Mouse (Mus musculus): ENCODE measurements around the gene Ccdc190.

Gene Ccdc190

GRCm38 (mm10) chr1:169932122-169932746 is 3.8 kb downstream of the Ccdc190 start:
- no peak for DNase-seq (ENCODE audit: low read depth in 2 of 2, low spot score in 2 of 2)

- peak in 1 of 2 experiments; percentile 2 for DNase-seq (ENCODE audit: low read depth in 2 of 2, low spot score in 2 of 2)
Observed at GRCm38 (mm10) chr1:169934005-169934725, 5.7 kb downstream of the Ccdc190 start.

- peak; percentile 19 to 42 for DNase-seq (ENCODE audit: low read depth in 2 of 2, low spot score in 2 of 2)
Observed at GRCm38 (mm10) chr1:169939345-169939744, 10.9 kb downstream of the Ccdc190 start.

GRCm38 (mm10) chr1:169946004-169946403 is 17.6 kb downstream of the Ccdc190 start:
- no peak for DNase-seq (ENCODE audit: low read depth in 2 of 2, low spot score in 2 of 2)

GRCm38 (mm10) chr1:169947654-169948053 is 19.2 kb downstream of the Ccdc190 start:
- no peak for DNase-seq (ENCODE audit: low read depth in 2 of 2, low spot score in 2 of 2)

DNA sequence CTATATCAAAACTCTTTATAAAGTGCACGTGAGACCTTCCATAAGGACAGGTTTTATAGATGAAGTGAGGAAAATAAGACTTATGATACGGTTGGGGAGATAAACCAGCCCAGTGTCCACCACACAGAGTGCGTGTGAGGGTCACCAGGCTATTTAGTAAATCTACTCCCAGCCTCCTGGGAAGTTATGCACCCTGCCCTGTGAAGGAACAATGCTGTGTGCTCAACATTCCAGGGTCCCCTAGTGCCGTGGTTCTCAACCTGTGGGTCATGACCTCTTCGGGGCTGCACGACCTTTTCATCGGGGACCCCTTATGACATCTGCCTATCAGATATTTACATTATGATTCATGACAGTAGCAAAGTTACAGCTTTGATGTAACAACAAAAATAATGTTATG is 19.8 kb downstream of the Ccdc190 start:
- no peak for DNase-seq (ENCODE audit: low read depth in 2 of 2, low spot score in 2 of 2)

DNA sequence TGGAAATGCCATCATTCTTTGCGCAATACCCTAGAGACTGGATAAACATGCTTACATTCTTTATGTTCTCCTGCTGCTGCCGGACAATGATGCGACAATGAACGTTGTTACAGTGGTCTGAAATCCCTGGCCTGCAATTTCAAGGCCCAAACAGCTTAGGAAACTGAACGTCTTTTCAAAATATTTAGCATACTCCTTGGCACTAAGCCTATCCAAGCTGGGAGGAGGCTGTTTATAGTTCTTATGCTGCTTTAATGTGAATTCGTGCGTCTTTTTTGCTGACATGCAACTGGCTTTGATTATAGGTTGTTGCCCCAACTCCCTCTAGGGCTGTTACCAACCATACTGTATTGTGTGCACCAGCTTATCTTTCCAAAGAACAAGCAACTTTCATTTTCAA is 20.4 kb downstream of the Ccdc190 start:
- DNase-seq (ENCODE audit: low read depth in 2 of 2, low spot score in 2 of 2) = no peak

- no peak for DNase-seq (ENCODE audit: low read depth in 2 of 2, low spot score in 2 of 2)
Observed at GRCm38 (mm10) chr1:169949981-169950380, 21.5 kb downstream of the Ccdc190 start.

DNA sequence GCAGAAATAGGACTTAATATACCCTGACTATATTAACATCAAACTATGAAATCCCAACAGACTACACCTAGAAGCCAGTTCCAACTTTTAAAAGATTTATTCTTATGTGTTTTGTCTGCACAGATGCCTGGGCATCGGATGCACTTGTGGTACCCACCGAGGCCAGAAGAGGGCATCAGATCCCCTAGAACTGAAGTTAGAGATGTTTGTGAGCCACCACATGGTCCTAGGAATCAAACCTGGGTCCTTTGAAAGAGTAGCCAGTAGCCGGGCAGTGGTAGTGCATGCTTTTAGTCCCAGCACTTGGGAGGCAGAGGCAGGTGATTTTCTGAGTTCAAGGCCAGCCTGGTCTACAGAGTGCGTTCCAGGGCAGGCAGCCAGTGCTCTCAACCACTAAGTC is 22.2 kb downstream of the Ccdc190 start:
- DNase-seq (ENCODE audit: low read depth in 2 of 2, low spot score in 2 of 2) = no peak

- no peak for DNase-seq (ENCODE audit: low read depth in 2 of 2, low spot score in 2 of 2)
Observed at GRCm38 (mm10) chr1:169951561-169951960, 23.1 kb downstream of the Ccdc190 start.

DNA sequence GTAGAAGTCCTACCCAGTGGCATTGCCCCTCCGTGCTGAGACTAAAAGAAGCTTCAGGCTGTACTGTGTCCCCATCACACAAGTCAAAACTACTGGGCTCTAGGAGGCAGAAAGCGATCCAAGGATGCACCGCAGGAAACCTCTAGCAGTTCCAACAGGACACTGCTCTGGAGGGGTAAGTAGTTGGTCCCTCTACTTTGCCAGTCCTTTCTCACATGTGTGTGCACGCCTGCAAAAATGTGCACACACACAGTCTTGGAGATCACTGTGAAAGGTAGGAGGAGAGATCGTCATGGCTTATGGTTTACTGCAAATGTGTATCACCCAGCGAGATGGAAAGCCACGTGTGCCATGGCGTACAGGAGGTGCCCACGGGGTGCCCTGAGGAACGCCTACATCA is 24.2 kb downstream of the Ccdc190 start:
- DNase-seq (ENCODE audit: low read depth in 2 of 2, low spot score in 2 of 2) = no peak

DNA sequence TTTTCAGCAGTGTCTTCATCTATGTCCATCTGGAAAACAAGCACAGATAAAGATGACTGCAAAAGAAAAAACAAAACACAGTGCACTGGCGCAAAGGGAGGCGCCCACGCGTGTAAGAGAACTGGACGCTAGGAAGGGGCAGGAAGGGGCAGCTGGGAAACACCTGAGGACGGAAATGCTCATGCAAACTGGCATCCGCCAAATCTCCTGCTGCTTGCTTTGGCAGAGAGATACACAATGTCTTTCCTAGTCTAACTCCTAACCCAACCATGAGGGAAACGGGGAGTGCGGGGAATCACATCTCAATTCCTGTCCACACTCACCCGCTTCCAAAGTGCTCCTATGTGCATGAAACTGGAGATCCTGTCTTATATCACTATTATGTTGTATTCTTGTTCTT is 24.7 kb downstream of the Ccdc190 start:
- DNase-seq (ENCODE audit: low read depth in 2 of 2, low spot score in 2 of 2) = no peak

- DNase-seq (ENCODE audit: low read depth in 2 of 2, low spot score in 2 of 2) = peak; percentile 95 to 97
Observed at GRCm38 (mm10) chr1:169968792-169969515, 40.5 kb downstream of the Ccdc190 start, which contains the start of gene Hsd17b7. TSS of gene Hsd17b7 (minus strand) at chr1:169969241.

DNA sequence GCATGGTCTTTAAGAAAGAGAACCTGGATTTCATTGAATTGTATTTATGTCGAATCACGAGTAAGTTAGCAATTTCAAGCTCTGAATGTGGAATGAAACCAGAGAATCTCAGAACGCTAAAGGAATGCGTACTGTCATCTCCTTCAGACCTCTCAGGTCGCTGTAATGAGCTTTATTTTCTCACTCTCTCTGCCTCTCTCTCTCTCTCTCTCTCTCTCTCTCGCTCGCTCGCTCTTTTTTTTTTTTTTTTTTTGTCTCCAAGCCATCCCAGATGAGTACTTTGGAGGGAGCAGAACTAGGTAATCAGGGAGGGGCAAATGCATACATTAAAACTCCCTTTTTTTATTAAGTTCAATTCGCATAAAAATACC is 41.1 kb downstream of the Ccdc190 start:
- DNase-seq (ENCODE audit: low read depth in 2 of 2, low spot score in 2 of 2) = no peak

GRCm38 (mm10) chr1:169970936-169971335 is 42.5 kb downstream of the Ccdc190 start:
- no peak for DNase-seq (ENCODE audit: low read depth in 2 of 2, low spot score in 2 of 2)

DNA sequence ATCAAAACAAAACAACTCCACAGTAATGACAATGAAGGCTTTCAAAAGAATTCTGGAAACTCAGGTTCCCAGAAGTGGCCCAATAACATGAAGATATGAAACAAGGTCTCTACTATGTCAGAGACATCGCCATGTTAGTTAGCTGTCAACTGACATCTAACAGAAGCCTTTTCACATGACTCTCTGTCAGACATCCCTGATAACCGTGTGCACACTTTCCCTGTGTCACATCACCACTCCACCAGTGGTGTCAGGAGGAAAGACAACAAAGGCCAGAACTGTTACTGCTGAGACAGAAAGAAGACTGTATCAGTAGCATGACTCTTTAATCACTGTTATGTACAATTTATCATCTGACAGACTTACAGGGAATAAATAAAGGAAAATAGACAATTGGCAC is 43.5 kb downstream of the Ccdc190 start:
- no peak for DNase-seq (ENCODE audit: low read depth in 2 of 2, low spot score in 2 of 2)

DNA sequence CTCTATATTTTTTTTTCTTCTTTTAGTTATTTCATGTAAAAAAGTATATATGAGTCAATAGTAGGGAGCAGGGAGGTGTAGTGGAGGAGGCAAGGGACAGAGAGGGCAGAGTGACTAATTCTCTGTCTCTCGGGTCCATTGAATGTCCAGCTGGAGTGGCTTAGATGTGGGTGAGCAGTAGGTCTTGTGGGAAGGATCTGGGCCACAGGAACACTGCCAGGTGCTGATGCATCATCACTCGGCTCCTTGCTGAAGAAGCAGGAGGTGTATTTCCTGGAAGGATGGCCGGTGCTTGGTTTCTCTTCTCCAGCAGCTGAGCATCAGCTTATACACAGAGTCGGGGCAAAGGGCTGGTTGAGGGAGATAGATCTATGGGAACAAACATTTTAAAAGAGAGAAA is 49.2 kb downstream of the Ccdc190 start:
- no peak for DNase-seq (ENCODE audit: low read depth in 2 of 2, low spot score in 2 of 2)
